Mouse (Mus musculus) R1 (cell line): Measurements from ENCODE around the gene Hoxa6.

Source experiments
- DNase-seq: peaks from one replicate; pipeline ENCODE4 v3.0.0-alpha.2; 2018; ENCODE audit warnings: low read depth, low spot score

Gene Hoxa6

DNA sequence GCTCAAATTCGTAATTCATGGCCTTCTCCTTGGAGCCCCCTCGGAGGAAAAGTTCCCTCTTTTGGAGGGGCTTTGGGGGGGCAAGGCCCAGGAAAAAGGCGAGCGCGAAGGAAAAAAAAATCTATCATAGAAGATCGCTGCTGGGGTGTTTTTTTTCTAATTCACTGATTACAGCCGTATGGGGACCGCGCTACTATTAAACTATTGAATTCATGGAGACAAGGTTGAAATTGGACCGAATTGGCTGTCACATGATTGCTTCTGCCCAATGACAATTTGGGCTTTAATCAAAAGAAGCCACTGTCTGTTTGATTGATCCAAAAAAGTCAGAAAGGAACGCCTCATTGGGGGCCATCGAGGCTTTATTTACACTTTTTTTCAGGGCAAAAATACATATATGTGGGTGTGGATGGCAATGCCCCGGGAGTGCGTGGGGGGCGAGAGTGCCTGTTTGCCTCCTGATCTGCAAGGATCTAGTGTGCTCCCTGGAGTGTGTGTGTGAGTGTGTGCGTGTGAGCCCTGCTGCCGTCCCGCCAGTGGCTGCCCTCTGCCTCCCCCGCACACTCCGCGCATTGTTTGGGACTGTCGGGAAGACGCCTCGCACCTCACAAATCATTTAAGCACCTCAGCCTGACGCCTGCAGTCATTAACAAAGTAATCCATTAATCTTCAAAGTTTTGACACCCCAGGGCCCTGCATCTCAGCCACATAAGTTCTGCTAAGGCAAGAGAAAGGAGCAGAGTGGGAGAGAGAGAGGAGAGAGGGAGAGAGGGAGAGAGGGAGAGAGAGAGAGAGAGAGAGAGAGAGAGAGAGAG is 43.7 kb downstream of the Hoxa6 start, which contains the start of gene Hoxa2:
Gene Hoxa2 (minus strand): TSS at position 206 of the 815 bp plus-strand sequence.
- no peak for DNase-seq

DNA sequence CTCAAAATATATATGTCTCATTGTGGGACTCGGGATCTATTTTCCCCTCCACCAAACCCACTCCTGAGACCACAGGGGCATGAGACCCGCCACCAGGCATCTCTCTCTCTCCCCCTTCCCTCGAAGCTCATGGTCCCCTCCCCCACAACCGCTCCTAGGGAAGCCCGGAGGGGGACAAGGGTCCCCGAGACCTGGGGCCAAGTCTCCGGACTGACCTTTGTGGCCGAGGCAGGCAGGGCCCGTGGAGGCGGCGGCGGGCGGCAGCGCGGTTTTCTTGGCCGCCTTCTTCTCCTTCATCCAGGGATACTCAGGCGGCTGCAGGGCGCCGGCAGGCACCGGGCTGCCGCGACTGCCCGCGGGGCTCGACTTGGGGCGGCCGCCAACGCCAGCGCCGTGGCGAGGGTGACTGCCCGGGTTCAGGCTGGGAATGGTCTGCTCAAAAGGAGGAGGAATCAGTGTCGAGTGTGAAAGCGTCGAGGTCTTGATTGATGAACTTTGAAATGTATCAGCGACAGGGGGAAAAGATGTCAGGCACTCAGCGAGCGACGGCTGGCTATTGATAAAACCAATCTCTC is 44.4 kb downstream of the Hoxa6 start:
- peak; percentile 25 for DNase-seq

DNA sequence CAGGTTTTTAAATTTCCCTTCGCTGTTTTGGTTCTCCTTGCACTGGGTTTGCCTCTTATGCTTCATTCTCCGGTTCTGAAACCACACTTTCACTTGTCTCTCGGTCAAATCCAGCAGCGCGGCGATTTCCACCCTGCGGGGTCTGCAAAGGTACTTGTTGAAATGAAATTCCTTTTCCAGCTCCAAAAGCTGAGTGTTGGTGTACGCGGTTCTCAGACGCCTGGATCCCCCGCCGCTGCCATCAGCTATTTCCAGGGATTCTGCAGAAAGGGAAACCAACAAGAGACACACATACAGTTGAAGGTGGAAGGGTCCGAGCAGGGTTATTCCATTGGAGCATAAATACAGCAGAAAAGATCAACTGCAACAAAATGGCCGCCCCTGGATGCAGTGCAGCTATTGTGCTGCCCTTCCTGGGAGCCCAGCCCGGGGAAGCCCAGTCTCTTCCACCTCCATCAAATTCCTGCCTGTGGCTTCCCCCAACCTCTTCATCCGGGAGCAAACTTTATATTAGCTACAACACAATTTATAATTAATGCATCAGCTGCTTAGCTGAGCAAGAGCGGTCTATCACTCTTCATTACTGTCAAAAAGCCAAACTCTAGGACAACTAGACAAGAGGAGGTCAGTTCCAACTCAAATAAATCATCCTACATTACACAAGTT is 45.0 kb downstream of the Hoxa6 start:
- peak; percentile 41 for DNase-seq

DNA sequence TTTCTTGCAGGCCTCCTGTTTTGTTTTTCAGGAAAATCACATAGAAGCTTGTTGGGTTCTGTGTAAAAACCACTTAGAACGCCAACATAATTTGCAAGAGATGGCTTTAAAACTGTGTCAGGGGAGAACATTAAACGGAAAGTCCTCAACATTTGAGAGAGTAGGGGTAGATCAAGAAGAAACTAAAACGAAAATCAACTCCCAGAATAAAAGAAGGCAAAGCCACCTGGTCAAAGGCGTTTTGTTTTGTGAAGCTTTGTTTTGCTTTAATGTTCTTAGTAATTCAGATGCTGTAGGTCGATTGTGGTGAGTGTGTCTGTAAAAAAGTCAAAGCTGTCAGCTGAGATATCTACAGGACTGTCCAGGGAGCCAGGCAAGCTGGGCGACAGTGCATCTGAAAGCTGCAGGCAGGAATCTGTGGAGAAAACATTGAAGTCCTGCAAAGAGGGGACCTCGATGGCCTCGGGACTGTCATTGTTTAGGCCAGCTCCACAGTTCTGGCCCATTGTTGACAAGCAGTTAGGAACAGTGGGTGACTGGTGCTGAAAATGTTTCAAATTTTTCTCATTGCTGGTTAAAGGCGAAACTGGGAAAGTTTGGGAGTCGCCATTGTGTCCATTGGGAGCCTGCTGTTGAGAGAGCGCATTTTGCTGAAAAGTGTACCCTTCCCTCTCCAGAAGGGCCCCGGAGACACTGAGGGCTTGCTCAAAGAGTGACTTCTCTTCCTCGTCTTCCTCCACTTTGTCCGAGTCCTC is 45.7 kb downstream of the Hoxa6 start:
- no peak for DNase-seq

DNA sequence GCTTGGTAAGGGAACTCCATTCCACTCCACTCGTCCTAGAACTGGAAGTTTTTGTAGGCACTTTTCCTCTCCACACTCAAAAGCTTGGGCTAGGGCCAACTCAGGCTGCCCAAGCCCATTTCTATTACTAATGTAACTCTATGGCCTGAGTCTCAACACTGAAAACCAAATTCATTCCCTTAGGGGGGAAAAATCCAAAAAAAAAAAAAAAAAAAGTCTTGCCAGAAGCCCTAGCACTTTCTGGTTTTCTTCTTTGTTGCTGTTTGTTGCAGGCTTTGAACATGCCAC is 46.5 kb downstream of the Hoxa6 start:
- DNase-seq, result no peak

DNA sequence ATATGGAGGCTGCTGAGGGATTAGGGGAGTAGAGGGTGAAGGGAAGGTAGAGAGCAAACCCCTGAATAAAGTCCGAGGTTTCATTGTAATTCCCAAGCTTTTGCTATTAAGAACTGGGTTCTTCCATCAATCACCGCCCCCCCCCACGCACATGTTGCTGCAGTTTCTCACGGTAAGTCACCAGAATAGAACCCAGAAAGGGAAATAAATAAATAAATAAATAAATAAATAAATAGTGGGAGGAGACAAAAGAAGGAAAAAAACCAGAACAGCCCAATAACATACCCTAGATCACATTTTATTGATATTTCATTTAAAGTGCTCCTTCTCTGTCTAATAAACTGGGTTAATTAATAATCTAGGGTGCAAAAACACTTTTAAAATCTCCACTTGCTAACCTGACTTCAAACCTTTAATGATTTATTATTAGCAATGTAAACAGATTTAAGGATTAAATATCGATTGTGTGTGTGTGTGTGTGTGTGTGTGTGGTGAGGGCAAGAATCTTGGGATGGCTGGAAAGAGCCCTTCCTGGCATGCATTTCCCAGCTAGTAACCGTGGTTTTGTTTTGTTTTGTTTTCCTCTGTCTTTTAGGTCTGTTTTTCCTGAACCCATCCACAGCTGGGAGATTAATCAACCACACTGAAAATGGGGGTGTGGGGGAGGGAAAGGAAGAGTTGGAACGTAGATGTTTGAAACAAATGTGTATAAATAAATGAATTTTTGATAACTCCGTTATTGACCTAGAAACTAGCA is 47.0 kb downstream of the Hoxa6 start:
- DNase-seq, result no peak

DNA sequence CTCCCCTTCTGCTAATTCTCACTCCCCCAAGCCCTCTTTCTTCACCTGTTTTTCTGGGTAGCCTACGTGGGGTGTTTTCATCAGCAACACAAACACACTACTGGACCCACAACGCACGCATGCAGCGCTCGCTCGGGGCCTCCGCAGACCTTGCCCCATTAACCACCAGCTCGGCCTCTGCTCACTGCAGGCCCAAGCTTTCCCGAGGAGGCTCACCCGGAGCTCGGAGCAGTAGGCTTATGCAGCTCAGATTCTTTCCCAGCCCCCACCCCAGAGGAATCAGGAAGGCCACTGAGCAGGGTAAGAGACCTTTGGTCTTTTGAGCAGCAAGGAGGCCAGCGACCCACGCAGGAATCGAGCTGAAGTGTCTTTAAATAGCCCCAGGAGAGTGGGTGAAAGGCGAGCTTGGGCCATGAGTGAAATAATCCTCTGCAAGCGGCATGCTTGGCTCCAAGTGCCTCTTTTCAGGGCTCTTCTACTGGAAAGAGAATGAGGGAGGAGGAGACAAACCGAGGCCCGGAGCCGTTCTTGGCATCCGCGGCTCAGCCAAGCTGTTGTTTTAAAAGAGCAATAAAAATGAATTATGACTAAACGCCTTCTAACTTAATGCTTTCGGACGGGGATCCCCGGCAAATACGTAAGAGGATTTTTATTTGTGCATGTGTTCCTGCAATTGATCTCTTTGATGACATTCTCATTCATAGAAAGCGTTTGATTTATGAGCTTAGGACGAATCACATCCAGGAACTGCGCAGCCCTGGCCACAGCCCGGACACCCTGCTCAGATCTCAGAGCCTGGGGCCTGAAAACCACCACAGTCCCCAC is 47.8 kb downstream of the Hoxa6 start:
- DNase-seq, result no peak

DNA sequence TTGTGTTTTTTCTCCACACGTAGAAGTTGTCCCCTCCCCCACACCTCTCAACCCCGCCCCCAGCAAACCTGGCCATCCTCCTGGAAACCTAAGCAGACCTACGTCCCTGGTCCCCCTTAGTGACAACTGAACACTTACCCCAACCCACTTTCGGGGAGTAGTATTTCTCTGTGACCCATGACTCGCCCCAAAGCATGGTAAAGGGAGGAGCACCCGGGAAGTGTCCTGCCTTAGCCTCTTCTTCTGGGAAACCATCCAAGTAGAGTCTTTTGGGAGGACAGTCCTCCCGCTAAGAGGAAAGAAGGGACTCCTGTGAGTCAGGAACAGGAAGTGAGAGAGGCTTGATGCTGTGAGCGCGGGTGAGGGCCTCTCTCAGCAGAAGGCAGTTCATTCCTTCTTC is 48.5 kb downstream of the Hoxa6 start:
- DNase-seq, result no peak

DNA sequence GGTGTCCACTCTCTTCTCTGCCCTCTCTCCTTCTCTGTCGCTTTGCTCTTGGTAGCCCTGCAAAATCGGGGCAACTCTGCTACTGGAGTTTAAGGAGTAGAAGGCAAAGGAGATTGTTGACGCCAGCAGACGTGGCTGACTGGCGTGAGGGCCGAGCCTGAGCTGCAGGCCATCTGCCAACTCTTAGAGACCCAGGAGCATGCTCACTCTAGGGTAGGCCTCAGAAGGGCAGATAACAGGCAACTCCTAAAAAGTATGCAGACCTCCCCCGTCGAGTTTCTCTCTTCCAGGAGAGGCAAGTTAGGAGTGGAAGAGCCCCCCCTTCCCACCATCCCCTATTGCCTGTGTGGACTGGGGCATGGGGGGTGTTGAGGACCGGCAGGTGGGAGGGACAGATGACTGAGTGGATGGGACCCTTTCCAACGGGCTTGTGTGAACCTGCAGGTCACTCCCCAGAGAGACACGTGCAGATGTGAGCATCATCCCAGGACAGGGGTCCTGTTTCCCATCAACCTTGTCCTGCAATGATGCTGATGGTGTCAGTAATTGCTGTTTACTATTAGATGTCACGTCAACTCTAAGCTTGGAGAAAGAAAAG is 49.3 kb downstream of the Hoxa6 start:
- DNase-seq, result no peak

DNA sequence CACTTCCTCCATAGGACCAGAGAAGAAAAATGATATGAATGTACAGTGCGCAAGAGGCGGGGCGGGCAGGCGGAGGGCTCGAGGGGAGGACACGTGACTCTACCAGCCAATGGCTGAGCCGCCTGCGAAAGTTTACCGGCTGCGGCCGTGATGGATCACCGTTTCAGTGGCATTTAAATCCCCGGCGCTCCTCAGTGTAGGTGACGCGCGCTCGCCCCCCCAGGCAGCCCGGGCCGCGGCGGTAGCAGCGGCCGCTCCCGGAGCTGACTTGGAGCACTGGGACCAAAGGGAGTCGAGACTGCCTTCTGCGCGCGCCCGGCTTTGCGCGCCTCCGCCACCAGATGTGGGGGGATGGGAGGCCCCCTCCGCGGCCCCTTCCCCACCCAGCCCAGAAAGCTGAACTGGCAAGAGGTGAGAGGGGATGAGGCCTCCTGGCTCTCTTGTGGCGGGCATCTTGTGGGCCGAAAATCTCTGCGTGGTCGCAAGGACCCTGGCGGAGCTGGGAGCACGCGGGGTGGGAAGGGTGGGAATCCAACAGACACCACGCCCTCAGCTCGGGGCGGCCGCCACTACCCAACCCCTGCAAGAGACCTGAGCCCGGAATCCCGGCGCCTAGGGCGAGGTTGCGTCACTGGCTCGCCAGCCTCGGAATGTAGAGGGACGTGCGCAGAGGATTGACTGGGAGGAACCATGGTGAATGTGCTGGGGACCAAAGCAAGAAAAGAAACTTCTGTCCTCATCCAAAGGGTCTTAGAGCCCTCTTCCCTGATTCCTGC is 50.1 kb downstream of the Hoxa6 start, which contains the start of gene Hoxa1:
Gene Hoxa1 (minus strand): TSS at position 42 of the 776 bp plus-strand sequence.
- DNase-seq, result peak; percentile 94

DNA sequence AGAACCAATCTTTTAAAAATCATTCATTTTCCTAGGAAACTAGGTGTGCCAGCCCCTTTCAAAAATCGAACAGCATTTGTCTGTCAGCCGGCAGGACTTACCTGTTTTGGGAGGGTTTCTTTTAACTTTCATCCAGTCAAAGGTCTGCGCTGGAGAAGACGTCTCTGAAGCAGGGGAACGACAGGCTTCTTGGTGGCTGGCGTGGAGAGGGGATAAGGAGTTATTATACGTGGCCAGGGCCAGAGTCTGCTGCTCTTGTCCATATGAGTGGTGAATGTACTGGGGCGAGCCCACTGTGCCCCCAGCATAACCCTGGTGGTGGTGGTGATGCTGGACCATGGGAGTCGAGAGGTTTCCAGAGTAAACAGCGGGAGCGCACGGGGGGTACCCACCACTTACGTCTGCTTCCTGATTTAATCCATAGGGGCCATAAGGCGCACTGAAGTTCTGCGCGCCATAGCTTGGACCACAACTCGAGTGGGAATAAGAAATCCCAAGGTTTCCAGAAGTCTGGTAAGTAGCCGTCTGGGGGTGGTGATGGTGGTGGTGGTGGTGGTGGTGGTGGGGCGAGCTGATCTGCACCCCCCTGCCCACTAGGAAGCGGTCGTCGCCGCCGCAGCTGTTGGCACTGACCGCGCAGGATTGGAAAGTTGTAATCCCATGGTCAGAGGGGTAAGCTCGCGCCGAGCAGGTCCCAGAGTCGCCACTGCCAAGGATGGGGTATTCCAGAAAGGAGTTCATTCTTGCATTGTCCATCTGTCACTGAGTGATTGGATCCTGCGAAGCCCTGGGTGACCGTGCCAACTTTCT is 50.9 kb downstream of the Hoxa6 start:
- no peak for DNase-seq

DNA sequence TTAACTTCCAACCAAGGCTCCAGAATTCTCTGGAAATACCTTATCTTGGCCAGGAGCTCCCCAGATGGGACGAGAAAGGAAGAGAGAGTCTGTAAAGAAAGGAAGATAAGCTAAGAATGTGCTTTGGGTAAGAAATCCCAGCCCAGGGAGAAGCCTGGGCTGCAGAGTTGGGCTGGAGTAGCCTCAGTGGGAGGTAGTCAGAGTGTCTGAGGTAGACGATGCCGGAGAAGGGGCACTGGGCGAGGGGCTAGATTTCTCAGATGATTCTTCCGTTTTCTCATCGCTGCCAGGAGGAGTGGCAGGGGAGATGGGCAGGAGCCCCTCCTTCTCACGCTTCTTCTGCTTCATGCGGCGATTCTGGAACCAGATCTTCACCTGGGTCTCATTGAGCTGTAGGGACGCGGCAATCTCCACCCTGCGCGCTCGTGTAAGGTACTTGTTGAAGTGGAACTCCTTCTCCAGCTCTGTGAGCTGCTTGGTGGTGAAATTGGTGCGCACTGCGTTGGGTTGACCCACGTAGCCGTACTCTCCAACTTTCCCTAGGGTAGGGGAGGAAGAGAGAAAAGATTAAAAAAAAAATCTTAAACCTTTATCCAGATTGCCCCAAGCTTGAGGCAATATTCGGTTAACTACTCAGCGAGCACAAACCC is 51.8 kb downstream of the Hoxa6 start:
- no peak for DNase-seq
